Mouse (Mus musculus) brain, embryonic 14.5 days (tissue): ENCODE results near the gene Gm14862.

Source experiments
- CTCF ChIP-seq: fragments of 200-500 bp; IDR thresholded peaks from 2 replicates; pipeline ENCODE4 v1.5.1; 2012; ENCODE audit warnings: inconsistent platforms, mild to moderate bottlenecking, moderate library complexity, borderline replicate concordance; ENCODE audit not compliant: insufficient read depth, insufficient read length; ENCODE audit errors: extremely low read depth
- POLR2A ChIP-seq: fragments of 200-500 bp; IDR thresholded peaks from 2 replicates; pipeline ENCODE4 v1.6.1; 2012; ENCODE audit warnings: mild to moderate bottlenecking, inconsistent platforms, borderline replicate concordance; ENCODE audit not compliant: poor library complexity, insufficient read depth, insufficient read length, severe bottlenecking; ENCODE audit errors: extremely low read depth

- TF ChIP-seq CTCF = no peak
- no peak for TF ChIP-seq POLR2A
Observed at GRCm38 (mm10) chrX:9253990-9254389, 2.7 kb downstream of the Gm14862 start.
